Mouse (Mus musculus) frontal cortex, postnatal 10 days (tissue): ENCODE measurements around the gene Gm5615.

Experiments used
- DNase-seq, 2 experiments: peaks; one replicate each; pipeline ENCODE4 v3.0.0; 2022; ENCODE audit warnings: low spot score in 2 of 2, mixed read lengths in 1 of 2

Gm5615 gene

DNA sequence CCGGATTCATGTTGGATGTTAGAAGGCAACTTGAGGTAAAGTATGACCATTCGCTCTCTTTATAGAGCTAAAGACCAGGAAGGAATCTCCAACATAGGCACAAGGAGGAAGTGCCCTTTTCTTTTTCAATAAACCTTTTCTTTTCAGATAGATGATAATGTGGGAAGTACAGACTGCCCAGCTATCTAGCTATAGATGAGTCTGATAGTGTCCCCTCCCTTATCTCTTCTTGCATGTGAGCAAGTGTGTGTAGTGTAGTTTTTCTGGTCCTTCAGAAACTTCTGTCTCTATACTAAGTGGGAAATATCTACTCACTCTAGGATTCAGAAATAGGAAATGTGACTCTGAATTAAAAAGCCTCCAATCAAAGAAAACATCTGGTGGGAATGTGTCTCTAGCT lies at the start of gene Gm5615:
Gm5615 (minus strand) TSS at position 101 of the 400 bp plus-strand sequence.
- DNase-seq: no peak

DNA sequence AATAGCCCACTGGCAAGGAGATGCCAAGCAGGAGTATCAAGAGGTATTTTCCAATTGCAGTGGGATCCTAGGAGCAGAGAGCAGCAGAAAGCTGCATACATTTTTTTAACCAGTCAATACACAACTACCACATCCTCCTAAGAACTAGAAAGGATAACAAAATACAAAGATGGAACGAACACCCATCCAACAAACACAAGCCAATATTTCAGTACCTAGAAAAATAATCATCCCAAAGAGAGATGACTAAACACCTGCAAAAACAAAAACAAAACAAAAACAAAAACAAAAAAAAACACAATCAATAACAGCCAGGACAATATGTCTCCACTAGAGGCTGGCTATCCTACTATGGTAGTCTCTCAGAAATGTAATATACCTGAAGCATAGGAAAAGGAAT lies 40.8 kb upstream of the Gm5615 start, which contains the start of gene Gm17689:
Gm17689 (minus strand) TSS at position 101 of the 400 bp plus-strand sequence.
- no peak for DNase-seq

DNA sequence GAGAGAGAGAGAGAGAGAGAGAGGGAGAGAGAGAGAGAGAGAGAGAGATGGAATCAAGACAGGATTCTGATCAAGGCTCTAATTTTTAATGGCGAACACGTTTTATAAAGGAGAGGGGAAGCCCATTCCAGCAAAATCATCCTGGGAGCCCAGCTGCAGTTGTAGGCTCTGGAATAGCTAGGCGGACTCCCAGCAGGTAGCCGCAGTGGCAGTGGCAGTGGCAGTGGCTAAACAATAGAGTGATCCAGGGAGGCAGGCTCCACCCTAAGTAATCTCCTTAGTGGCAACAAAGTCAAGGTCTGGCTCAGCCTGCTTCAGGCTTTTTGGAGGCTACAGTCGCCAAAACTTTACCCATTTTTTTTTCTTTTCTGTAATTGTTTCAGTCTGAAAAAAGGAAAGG lies 37.6 kb downstream of the Gm5615 start:
- DNase-seq: no peak

DNA sequence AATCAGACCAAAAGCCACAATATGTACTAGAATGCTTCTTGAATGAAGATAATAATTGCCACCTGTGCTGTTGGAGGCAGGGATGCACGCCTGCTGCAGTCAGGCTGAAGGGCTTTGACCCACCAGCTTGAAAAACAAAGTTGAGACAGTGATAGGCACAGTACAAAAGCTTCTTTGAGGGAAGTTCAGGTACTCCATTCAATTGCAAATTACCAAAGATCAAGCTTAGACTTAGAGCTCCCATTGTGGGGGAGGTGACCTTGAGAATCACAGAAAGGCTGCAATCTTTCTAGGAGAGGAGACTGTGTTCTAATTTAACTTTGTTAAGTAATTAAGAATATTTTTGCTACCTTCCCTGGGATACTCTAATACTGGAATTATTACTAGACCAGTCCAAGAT lies 45.9 kb downstream of the Gm5615 start:
- no peak for DNase-seq

DNA sequence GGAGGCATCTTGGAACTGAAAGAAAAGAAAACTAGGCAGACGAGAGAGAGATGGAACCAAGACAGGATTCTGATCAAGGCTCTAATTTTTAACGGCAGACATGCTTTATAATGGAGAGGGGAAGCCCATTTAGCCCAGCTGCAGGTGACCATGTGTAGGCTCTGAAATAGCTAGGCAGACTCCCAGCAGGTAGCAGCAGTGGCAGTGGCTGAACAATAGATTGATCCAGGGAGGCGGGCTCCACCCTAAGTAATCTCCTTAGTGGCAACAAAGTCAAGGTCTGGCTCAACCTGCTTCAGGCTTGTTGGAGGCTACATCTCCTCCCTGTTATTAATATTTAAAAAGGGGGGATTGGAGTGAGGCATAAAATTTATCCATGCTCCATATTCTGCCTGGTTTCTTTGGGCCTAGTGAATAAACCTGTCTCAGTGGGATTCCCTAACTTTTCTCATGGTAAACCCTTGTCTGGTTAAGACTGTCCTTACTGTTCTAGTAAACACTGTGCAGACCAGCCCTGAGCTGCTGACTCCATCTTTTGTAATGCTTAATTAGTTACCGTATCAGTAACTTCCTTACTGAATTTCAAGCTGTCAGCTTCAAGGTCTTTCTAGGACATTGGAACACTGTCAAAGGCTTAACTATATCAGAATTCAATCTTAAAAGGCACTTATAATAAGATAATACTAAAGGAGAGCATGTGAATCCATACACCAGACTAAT lies 47.1 kb downstream of the Gm5615 start:
- no peak for DNase-seq
